In the genomic region with DNA sequence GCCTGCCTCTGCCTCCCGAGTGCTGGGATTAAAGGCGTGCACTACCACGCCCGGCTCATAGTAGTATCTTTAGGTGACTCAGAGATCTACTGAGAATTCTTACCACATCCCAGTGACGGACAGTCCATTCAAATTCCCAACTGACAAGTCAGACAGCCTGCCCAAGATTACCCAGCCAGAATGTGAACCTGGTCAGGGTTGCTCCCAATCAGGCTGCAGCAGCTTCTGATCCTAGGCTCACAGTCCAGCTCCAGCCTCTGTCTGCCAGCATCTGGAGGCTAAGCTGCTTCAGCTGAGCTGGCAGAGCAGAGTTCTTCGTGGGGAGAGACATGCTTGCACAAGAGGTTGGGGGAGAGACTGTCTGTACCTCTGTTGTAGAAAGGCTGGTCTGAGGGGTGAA, we compare ENCODE assay signal across 21 mouse cellular contexts. TPM values are rescaled to one million over a fixed set of nuclear protein-coding genes. Genes with fewer than 3 reads are reported as not detected.
A peak's percentile ranks its signal among the peaks of the same experiment; 100 is the strongest.
DNase-seq lines count a peak whose midpoint lies in the region; ATAC-seq lines count a peak whose summit lies in the region.
"Had no signal": no experiment of that assay in that cellular context is flagged by ENCODE, and none has a peak within 500 bp of the region (broad histone marks: within the 10 kb centered on the region; RNA-seq: fewer than 3 reads in every experiment).

No protein-coding gene starts in this region.

- intact Hi-C loops in heart, postnatal 10 days (cut with DNase I), result no loop called here

- peaks cover 35% of the 10 kb centered on the region for H3K4me1 ChIP-seq in megakaryocyte, embryonic 14.5 days

- peak overlapping the region; percentile 19 for H3K4me3 ChIP-seq in megakaryocyte, embryonic 14.5 days (replicated peaks)
- H3K4me3 ChIP-seq: heart, embryonic 12.5 days; neural tube, embryonic 15.5 days had no signal

- DNase-seq in adrenal gland, adult 8-10 months, result peak; percentile 63
- DNase-seq in adrenal gland, adult 18-20 months (ENCODE audit: low spot score in 2 of 2), result no peak
- peak; percentile 48 for DNase-seq in yolk sac, embryonic 10.5 days (ENCODE audit: low spot score)
- DNase-seq in left cerebral cortex, adult 9 months (ENCODE audit: low spot score in 2 of 2), result no peak
- no peak for DNase-seq in heart, postnatal 10 days

- H3K36me3 ChIP-seq in megakaryocyte, embryonic 14.5 days (replicated peaks; ENCODE audit: low read length), result peaks cover 2% of the 10 kb centered on the region
- H3K36me3 ChIP-seq: embryonic facial prominence, embryonic 15.5 days; heart, embryonic 12.5 days; limb, embryonic 15.5 days; neural tube, embryonic 15.5 days had no signal

- no peaks in the 10 kb centered on the region for H3K27me3 ChIP-seq in megakaryocyte, embryonic 14.5 days (replicated peaks)
- H3K27me3 ChIP-seq: embryonic facial prominence, embryonic 15.5 days; heart, embryonic 12.5 days; limb, embryonic 15.5 days; neural tube, embryonic 15.5 days had no signal

- no peak for ATAC-seq in megakaryocyte, adult 5-6 weeks (ENCODE audit: poor library complexity, severe bottlenecking)
- ATAC-seq in granulocyte monocyte progenitor cell, adult 5-6 weeks (replicated peaks; ENCODE audit: poor library complexity, severe bottlenecking), result 0 out of 2 replicates have a peak, but pooled peaks have one; percentile 17

- 0 out of 2 replicates have a peak, but pooled peaks cover 3% of the 10 kb centered on the region for H3K9me3 ChIP-seq in megakaryocyte, embryonic 14.5 days
- H3K9me3 ChIP-seq: embryonic facial prominence, embryonic 15.5 days; G1E; limb, embryonic 15.5 days; neural tube, embryonic 15.5 days had no signal

RNA-seq across cellular contexts. Expression of gene Nsd1, which starts 26.2 kb away (rescaled TPM):
- 100 to 1,000 TPM in 2 of 4 experiments, 10 to 100 TPM in 2; 84.9 to 139 (median 113) TPM for total RNA-seq in adrenal gland, adult 8-10 months (2022)
- total RNA-seq in adrenal gland, adult 18-20 months (2021), result 10 to 100 TPM; 76.4 to 82.4 TPM
- 2.5 and 2.7 TPM in 2 replicates for polyA plus RNA-seq in megakaryocyte, embryonic 14.5 days (2012; ENCODE audit: insufficient read depth, low replicate concordance)
- 68.2 TPM in 2 replicates for total RNA-seq in megakaryocyte, adult 5-6 weeks (2015)
- 71.6 and 83.6 TPM in 2 replicates for total RNA-seq in megakaryocyte, adult 5-6 weeks (2017)
- total RNA-seq in granulocyte monocyte progenitor cell, adult 5-6 weeks (2014; fragmentation: Nextera tagmentation), result 105 and 147 TPM in 2 replicates
- total RNA-seq in granulocyte monocyte progenitor cell, adult 5-6 weeks (2017), result 84.2 and 93.6 TPM in 2 replicates
- total RNA-seq in heart, postnatal 10 days (2021), result 10 to 100 TPM; 88.2 to 97.9 TPM

RNA-seq across cellular contexts. Expression of gene Fgfr4, which starts 30.9 kb away (rescaled TPM):
- 10 to 100 TPM; 19.0 to 63.2 (median 35.3) TPM for total RNA-seq in adrenal gland, adult 8-10 months (2022)
- total RNA-seq in adrenal gland, adult 18-20 months (2021), result 10 to 100 TPM; 28.4 to 38.7 TPM
- polyA plus RNA-seq in megakaryocyte, embryonic 14.5 days (2012; ENCODE audit: insufficient read depth, low replicate concordance), result not detected in 2 replicates
- not detected in 2 replicates for total RNA-seq in megakaryocyte, adult 5-6 weeks (2015)
- not detected in 2 replicates for total RNA-seq in megakaryocyte, adult 5-6 weeks (2017)
- not detected in 2 replicates for total RNA-seq in granulocyte monocyte progenitor cell, adult 5-6 weeks (2014; fragmentation: Nextera tagmentation)
- total RNA-seq in granulocyte monocyte progenitor cell, adult 5-6 weeks (2017), result not detected in 2 replicates
- total RNA-seq in heart, postnatal 10 days (2021), result under 1 TPM; 0.30 to 0.53 TPM
- polyA plus RNA-seq: G1E had no signal

RNA-seq across cellular contexts. Expression of gene Gm17617, which starts 50.0 kb away (rescaled TPM):
- not detected for total RNA-seq in adrenal gland, adult 8-10 months (2022)
- not detected for total RNA-seq in adrenal gland, adult 18-20 months (2021)
- polyA plus RNA-seq in megakaryocyte, embryonic 14.5 days (2012; ENCODE audit: insufficient read depth, low replicate concordance), result not detected in 2 replicates
- not detected in 2 replicates for total RNA-seq in megakaryocyte, adult 5-6 weeks (2015)
- total RNA-seq in megakaryocyte, adult 5-6 weeks (2017), result not detected in 2 replicates
- total RNA-seq in granulocyte monocyte progenitor cell, adult 5-6 weeks (2014; fragmentation: Nextera tagmentation), result not detected in 2 replicates
- not detected in 2 replicates for total RNA-seq in granulocyte monocyte progenitor cell, adult 5-6 weeks (2017)
- total RNA-seq in heart, postnatal 10 days (2021), result not detected
- total RNA-seq: G1E; gastrocnemius, adult 18-20 months; left cerebral cortex, postnatal 10 days had no signal
- polyA plus RNA-seq: C2C12; cortical plate, adult 2 months; embryonic facial prominence, embryonic 15.5 days; forebrain, embryonic 14.5 days; G1E; heart, embryonic 12.5 days; hindbrain, embryonic 11.5 days; limb, embryonic 15.5 days; neural tube, embryonic 15.5 days; spleen, adult 2 months; testis, adult 2 months had no signal

Comparison
In these comparisons a context has a peak if more than half of its experiments do, and no peak if none do; other contexts are left out.
1. DNase-seq: peak in adrenal gland, adult 8-10 months (single experiment) and yolk sac, embryonic 10.5 days (single experiment); none in adrenal gland, adult 18-20 months (0 of 2), left cerebral cortex, adult 9 months (0 of 2) and heart, postnatal 10 days (0 of 2).
2. RNA of gene Fgfr4, which starts 30.9 kb away (total RNA-seq): 19.0 to 63.2 TPM in adrenal gland, adult 8-10 months and 28.4 to 38.7 TPM in adrenal gland, adult 18-20 months; 0.30 to 0.53 TPM in heart, postnatal 10 days, not detected in megakaryocyte, adult 5-6 weeks and not detected in granulocyte monocyte progenitor cell, adult 5-6 weeks; every median in the first group is over 10 times any median in the second.